In genomic region chr2:156879541-156879940, GRCm38 (mm10) we compare ENCODE assay signal across 17 mouse cellular contexts. TPM values are rescaled to one million over a fixed set of nuclear protein-coding genes. Genes with fewer than 3 reads are reported as not detected.
A peak's percentile ranks its signal among the peaks of the same experiment; 100 is the strongest.
DNase-seq lines count a peak whose midpoint lies in the region; ATAC-seq and TF ChIP-seq lines count a peak whose summit lies in the region.
"Had no signal": no experiment of that assay in that cellular context is flagged by ENCODE, and none has a peak within 500 bp of the region (broad histone marks: within the 10 kb centered on the region; RNA-seq: fewer than 3 reads in every experiment).

No protein-coding gene starts in this region.

- peak; percentile 51 for DNase-seq in cerebellum, adult 9-11 months
- no peak for DNase-seq in cerebellum, adult 9-10 months
- no peak for DNase-seq in liver, postnatal 0 days
- DNase-seq in adrenal gland, postnatal 10 days = peak; percentile 68
- DNase-seq in ovary, postnatal 14 days (ENCODE audit: low spot score) = peak; percentile 9
- no peak for DNase-seq in layer of hippocampus, adult 9-10 months (ENCODE audit: low spot score)
- DNase-seq: B cell, adult 2 months; cerebellum, adult 8-10 months; kidney, adult 8-10 months; kidney, postnatal 4 days; right cerebral cortex, postnatal 4 days had no signal

- peaks cover 77% of the 10 kb centered on the region for H3K4me1 ChIP-seq in liver, embryonic 12.5 days
- H3K4me1 ChIP-seq in liver, postnatal 0 days (ENCODE audit: insufficient read depth) = peaks cover 32% of the 10 kb centered on the region
- H3K4me1 ChIP-seq in forebrain, embryonic 16.5 days (replicated peaks; ENCODE audit: control insufficient read depth, insufficient read depth, low read length) = no peaks in the 10 kb centered on the region
- H3K4me1 ChIP-seq: limb, embryonic 15.5 days; neural tube, embryonic 12.5 days had no signal

- no peaks in the 10 kb centered on the region for H3K27me3 ChIP-seq in liver, embryonic 12.5 days (replicated peaks)
- no peaks in the 10 kb centered on the region for H3K27me3 ChIP-seq in liver, postnatal 0 days (ENCODE audit: insufficient read depth, low read length)
- H3K27me3 ChIP-seq in forebrain, embryonic 16.5 days (replicated peaks; ENCODE audit: control insufficient read depth, insufficient read depth, low read length) = no peaks in the 10 kb centered on the region
- H3K27me3 ChIP-seq: limb, embryonic 15.5 days; neural tube, embryonic 12.5 days had no signal

- TF ChIP-seq EP300 in liver, postnatal 0 days (IDR thresholded peaks at IDR 0.05; ENCODE audit: low read depth) = no peak

- no peak for TF ChIP-seq CTCF in liver, postnatal 0 days (IDR thresholded peaks at IDR 0.05; ENCODE audit: low read depth)

- no peak overlapping the region for H3K4me2 ChIP-seq in liver, embryonic 12.5 days
- H3K4me2 ChIP-seq in liver, postnatal 0 days (ENCODE audit: low read depth, low read length) = no peak overlapping the region
- no peak overlapping the region for H3K4me2 ChIP-seq in forebrain, embryonic 16.5 days (ENCODE audit: low read length)
- H3K4me2 ChIP-seq: limb, embryonic 15.5 days; neural tube, embryonic 12.5 days had no signal

- H3K36me3 ChIP-seq in liver, embryonic 12.5 days = peaks cover 13% of the 10 kb centered on the region
- peaks cover 10% of the 10 kb centered on the region for H3K36me3 ChIP-seq in liver, postnatal 0 days (replicated peaks; ENCODE audit: insufficient read depth, low read length)
- no peaks in the 10 kb centered on the region for H3K36me3 ChIP-seq in forebrain, embryonic 16.5 days (ENCODE audit: control insufficient read depth, insufficient read depth)

- no peak overlapping the region for H3K4me3 ChIP-seq in liver, embryonic 12.5 days
- H3K4me3 ChIP-seq in liver, postnatal 0 days (ENCODE audit: low read depth, low read length) = no peak overlapping the region
- H3K4me3 ChIP-seq in forebrain, embryonic 16.5 days (replicated peaks; ENCODE audit: low read length) = no peak overlapping the region
- H3K4me3 ChIP-seq: limb, embryonic 15.5 days; neural tube, embryonic 12.5 days had no signal

- H3K9me3 ChIP-seq in liver, embryonic 12.5 days (replicated peaks) = no peaks in the 10 kb centered on the region
- no peaks in the 10 kb centered on the region for H3K9me3 ChIP-seq in liver, postnatal 0 days (ENCODE audit: low read length)
- H3K9me3 ChIP-seq in forebrain, embryonic 16.5 days (ENCODE audit: control insufficient read depth, low read length) = no peaks in the 10 kb centered on the region
- H3K9me3 ChIP-seq: limb, embryonic 15.5 days; neural tube, embryonic 12.5 days had no signal

- no peak for ATAC-seq in liver, embryonic 12.5 days
- ATAC-seq in liver, postnatal 0 days = no peak
- no peak for ATAC-seq in forebrain, embryonic 16.5 days
- ATAC-seq: lung, postnatal 0 days had no signal

- WGBS in liver, embryonic 12.5 days (ENCODE audit: insufficient replicate concordance) = 71% methylated on average over 3 of the region's 3 CpGs
- WGBS in liver, postnatal 0 days (ENCODE audit: insufficient replicate concordance) = 73% methylated on average over 3 of the region's 3 CpGs
- WGBS in forebrain, embryonic 16.5 days = 93% methylated on average over 3 of the region's 3 CpGs

- 0 out of 2 replicates have a peak overlapping the region, but pooled peaks have one; percentile 27 for H3K9ac ChIP-seq in liver, embryonic 12.5 days
- H3K9ac ChIP-seq in liver, postnatal 0 days (replicated peaks) = no peak overlapping the region
- no peak overlapping the region for H3K9ac ChIP-seq in forebrain, embryonic 16.5 days (replicated peaks; ENCODE audit: low read depth, low read length)
- H3K9ac ChIP-seq: limb, embryonic 15.5 days; neural tube, embryonic 12.5 days had no signal

- peak overlapping the region; percentile 67 for H3K27ac ChIP-seq in liver, embryonic 12.5 days
- no peak overlapping the region for H3K27ac ChIP-seq in liver, postnatal 0 days (ENCODE audit: low read depth)
- H3K27ac ChIP-seq in forebrain, embryonic 16.5 days (ENCODE audit: low read length) = no peak overlapping the region
- H3K27ac ChIP-seq: limb, embryonic 15.5 days; neural tube, embryonic 12.5 days had no signal

RNA-seq across cellular contexts. Expression of gene Sla2, which starts 7.5 kb away (rescaled TPM):
- 6.2 and 7.1 TPM in 2 replicates for polyA plus RNA-seq in liver, embryonic 12.5 days (2016; fragmentation: Nextera tagmentation; extraction: Ambion mirVana)
- polyA plus RNA-seq in liver, postnatal 0 days (2015; fragmentation: Nextera tagmentation; extraction: Ambion mirVana) = 1.8 and 2.4 TPM in 2 replicates
- total RNA-seq in adrenal gland, postnatal 10 days (2021) = under 1 TPM; 0.18 to 0.30 TPM
- 0.11 and 0.29 TPM in 2 replicates for polyA plus RNA-seq in forebrain, embryonic 16.5 days (2015; fragmentation: Nextera tagmentation; extraction: Ambion mirVana)
- total RNA-seq: gastrocnemius, adult 8-10 months had no signal

RNA-seq across cellular contexts. Expression of gene Rab5if, which starts 16.6 kb away (rescaled TPM):
- polyA plus RNA-seq in liver, embryonic 12.5 days (2016; fragmentation: Nextera tagmentation; extraction: Ambion mirVana) = 250 and 266 TPM in 2 replicates
- polyA plus RNA-seq in liver, postnatal 0 days (2015; fragmentation: Nextera tagmentation; extraction: Ambion mirVana) = 190 and 216 TPM in 2 replicates
- 100 to 1,000 TPM; 277 to 282 TPM for total RNA-seq in adrenal gland, postnatal 10 days (2021)
- 131 and 139 TPM in 2 replicates for polyA plus RNA-seq in forebrain, embryonic 16.5 days (2015; fragmentation: Nextera tagmentation; extraction: Ambion mirVana)

RNA-seq across cellular contexts. Expression of gene 4930518I15Rik, which starts 21.8 kb away (rescaled TPM):
- polyA plus RNA-seq in liver, embryonic 12.5 days (2016; fragmentation: Nextera tagmentation; extraction: Ambion mirVana) = 2.5 and 2.7 TPM in 2 replicates
- polyA plus RNA-seq in liver, postnatal 0 days (2015; fragmentation: Nextera tagmentation; extraction: Ambion mirVana) = 1.2 and 1.8 TPM in 2 replicates
- 1 to 10 TPM; 2.0 to 4.0 TPM for total RNA-seq in adrenal gland, postnatal 10 days (2021)
- 10.2 and 15.0 TPM in 2 replicates for polyA plus RNA-seq in forebrain, embryonic 16.5 days (2015; fragmentation: Nextera tagmentation; extraction: Ambion mirVana)

RNA-seq across cellular contexts. Expression of gene Tgif2, which starts 39.7 kb away (rescaled TPM):
- 15.4 and 16.2 TPM in 2 replicates for polyA plus RNA-seq in liver, embryonic 12.5 days (2016; fragmentation: Nextera tagmentation; extraction: Ambion mirVana)
- polyA plus RNA-seq in liver, postnatal 0 days (2015; fragmentation: Nextera tagmentation; extraction: Ambion mirVana) = 4.9 and 5.1 TPM in 2 replicates
- 1 to 10 TPM; 8.1 to 9.7 TPM for total RNA-seq in adrenal gland, postnatal 10 days (2021)
- 33.1 and 39.1 TPM in 2 replicates for polyA plus RNA-seq in forebrain, embryonic 16.5 days (2015; fragmentation: Nextera tagmentation; extraction: Ambion mirVana)

Comparison
In these comparisons a context has a peak if more than half of its experiments do, and no peak if none do; other contexts are left out.
1. DNase-seq: peak in cerebellum, adult 9-11 months (single experiment), adrenal gland, postnatal 10 days (single experiment) and ovary, postnatal 14 days (single experiment); none in cerebellum, adult 9-10 months (single experiment), liver, postnatal 0 days (single experiment) and layer of hippocampus, adult 9-10 months (single experiment).